Mouse (Mus musculus) embryonic stem cell, embryonic (primary cell): Measurements from ENCODE around the gene Csnk2a1.

Experiments
- CTCF ChIA-PET, 4 experiments: fragments of 300-600 bp in 2 of 4; fragments of 350-600 bp in 2 of 4; sonication (Branson Sonifier 250); formaldehyde crosslinking; loops; one replicate each; lab custom pipeline; 2022; ENCODE audit warnings: inconsistent platforms in 2 of 4; lab: Charles Lee
- POLR2A ChIA-PET, 4 experiments: fragments of 300-600 bp in 2 of 4; fragments of 350-600 bp in 2 of 4; sonication (Branson Sonifier 250); formaldehyde crosslinking; loops; one replicate each; lab custom pipeline; 2022; ENCODE audit warnings: antibody characterized with exemption in 4 of 4, inconsistent platforms in 1 of 4; lab: Charles Lee

Csnk2a1 gene

GRCm38 (mm10) chr2:152292475-152292874, 65.8 kb downstream of the Csnk2a1 start:
- ChIA-PET POLR2A (interaction anchor here in 3 of 4 experiments (0.6 to 9.7 kb wide), 15 partner anchors 8 to 268 kb away, joined by 3 to 98 read pairs (median 7); partner anchors contain the start of genes Rbck1 (in 1 of the 3) and Trib3 (in 1 of the 3)), CTCF (interaction anchor here in 1 of 4 experiments (0.6 kb wide), 1 partner anchor 76 kb away, joined by 3 read pairs; no protein-coding TSS in a partner anchor)

DNA sequence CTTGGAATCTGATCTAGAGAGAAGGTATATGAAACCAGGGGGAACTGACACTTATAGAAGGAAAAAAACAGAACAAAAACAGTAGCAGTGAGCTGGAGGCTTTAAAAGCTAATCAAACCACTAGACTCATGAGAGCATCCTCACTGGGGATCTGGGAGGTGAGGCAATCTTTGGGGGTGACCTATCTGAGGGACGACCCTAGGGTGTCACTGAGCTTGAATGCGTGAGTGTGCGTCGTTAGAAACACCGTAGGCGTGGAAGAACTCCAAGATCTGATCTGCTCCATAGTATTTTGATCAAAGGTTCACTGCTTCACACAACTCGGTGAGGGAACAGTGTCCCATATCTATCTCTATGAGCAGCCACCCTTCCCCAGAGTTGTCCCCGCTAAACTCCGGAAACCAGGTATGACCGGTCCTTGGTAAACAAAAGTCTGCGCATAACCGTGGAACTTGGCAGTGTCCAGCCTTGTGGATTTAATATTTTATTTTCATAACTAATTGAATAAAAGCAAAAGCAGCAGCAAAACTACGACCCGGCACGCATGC, 66.6 kb downstream of the Csnk2a1 start:
- POLR2A ChIA-PET, result interaction anchor here (0.5 to 9.7 kb wide), 78 partner anchors 8 to 1388 kb away, joined by 3 to 98 read pairs (median 4); partner anchors contain the start of genes Csnk2a1 (in 3 of the 4), Trib3 (in 3 of the 4), Rbck1 (in 2 of the 4) and Tcf15 (in 2 of the 4)
- CTCF ChIA-PET, result interaction anchor here (0.5 to 3.7 kb wide), 12 partner anchors 15 to 264 kb away, joined by 3 to 17 read pairs (median 5); partner anchors contain the start of genes Trib3 (in 2 of the 4) and Rbck1 (in 1 of the 4)

DNA sequence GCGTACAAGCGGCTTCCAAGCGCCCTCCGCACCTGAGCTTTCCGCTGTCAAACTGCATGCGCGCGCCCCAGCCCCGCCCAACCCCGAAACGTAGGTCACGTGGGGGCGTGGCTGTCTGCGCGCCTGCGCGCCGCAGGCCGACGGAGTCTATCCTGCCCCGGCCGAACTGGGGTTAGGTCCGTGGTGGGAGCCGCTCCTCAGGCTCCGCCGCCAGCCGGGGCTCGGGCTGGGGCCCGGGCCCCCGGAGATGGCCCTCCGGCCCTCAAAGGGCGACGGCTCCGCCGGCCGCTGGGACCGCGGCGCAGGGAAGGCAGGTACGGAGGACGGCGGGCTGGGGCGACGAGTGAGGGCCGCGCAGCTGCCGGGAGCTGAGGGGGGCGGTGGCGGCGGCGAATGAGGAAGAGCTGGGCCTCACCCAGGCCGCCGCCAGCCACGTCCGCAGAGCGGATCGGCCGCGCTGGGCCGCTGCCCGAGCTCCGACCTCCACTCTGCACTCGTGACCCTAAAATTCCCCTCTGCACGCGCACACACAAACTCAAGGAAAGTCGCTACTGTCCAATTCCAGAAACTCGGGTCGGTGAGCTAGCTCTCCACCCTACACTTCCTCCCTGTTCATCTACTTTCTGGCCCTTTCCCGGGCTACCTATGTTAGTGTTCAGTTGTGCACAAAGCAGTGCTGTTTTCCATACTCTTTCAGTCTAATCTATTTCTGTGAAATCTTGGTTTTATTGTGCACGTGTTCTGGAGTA, 67.3 kb downstream of the Csnk2a1 start, which contains the start of gene Tbc1d20:
Gene Tbc1d20, plus strand, starts transcription at position 102 of the 749 bp plus-strand sequence.
- ChIA-PET CTCF (interaction anchor here (0.5 to 3.7 kb wide), 16 partner anchors 16 to 1931 kb away, joined by 3 to 17 read pairs (median 4); partner anchors contain the start of genes Trib3 (in 2 of the 4) and Rbck1 (in 1 of the 4)), POLR2A (interaction anchor here (0.5 to 9.7 kb wide), 93 partner anchors 8 to 1389 kb away, joined by 3 to 98 read pairs (median 4); partner anchors contain the start of genes Trib3 (in 4 of the 4), Csnk2a1 (in 3 of the 4), Rbck1 (in 2 of the 4) and Tcf15 (in 2 of the 4))

- ChIA-PET POLR2A (interaction anchor here (0.6 to 9.7 kb wide), 59 partner anchors 9 to 747 kb away, joined by 3 to 98 read pairs (median 5); partner anchors contain the start of genes Trib3 (in 4 of the 4), Csnk2a1 (in 1 of the 4), Mcts2 (in 1 of the 4) and Nrsn2 (in 1 of the 4)), CTCF (interaction anchor here (0.6 to 3.7 kb wide), 10 partner anchors 45 to 1930 kb away, joined by 3 to 17 read pairs (median 4); partner anchors contain the start of gene Trib3 (in 2 of the 4))
Observed at GRCm38 (mm10) chr2:152294541-152294940, 67.9 kb downstream of the Csnk2a1 start.

GRCm38 (mm10) chr2:152302862-152303261, 76.2 kb downstream of the Csnk2a1 start:
- ChIA-PET CTCF (no interaction called here), POLR2A (interaction anchor here in 1 of 4 experiments (1.9 to 3.0 kb wide), 2 partner anchors 9 to 41 kb away, joined by 6 to 15 read pairs; partner anchors contain the start of gene Trib3)

DNA sequence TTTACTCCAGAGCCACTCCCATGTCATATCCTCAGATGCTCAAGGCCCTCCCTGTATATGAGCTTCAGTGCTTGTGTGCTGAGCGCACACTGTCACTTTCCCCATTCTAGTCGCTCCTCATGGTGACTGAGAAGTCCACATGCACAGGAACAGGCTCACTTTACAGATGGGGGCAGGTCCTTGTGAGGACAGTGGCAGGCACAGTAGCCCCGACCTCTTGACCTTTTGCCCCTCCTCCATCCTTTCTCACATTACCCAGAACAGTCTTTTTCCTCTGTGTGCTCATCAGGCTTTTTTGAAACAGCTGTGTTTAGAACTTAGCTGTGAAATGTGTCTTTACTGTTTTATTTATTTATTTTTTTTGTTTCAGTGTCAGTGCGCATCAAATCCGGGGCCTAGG, 77.1 kb downstream of the Csnk2a1 start:
- CTCF ChIA-PET, result interaction anchor here (0.6 to 1.0 kb wide), 4 partner anchors 19 to 298 kb away, joined by 3 to 6 read pairs (median 4); no protein-coding TSS in a partner anchor
- POLR2A ChIA-PET, result interaction anchor here in 3 of 4 experiments (0.6 to 1.8 kb wide), 7 partner anchors 9 to 40 kb away, joined by 3 to 6 read pairs (median 4); partner anchors contain the start of genes Tbc1d20 (in 2 of the 3) and Trib3 (in 1 of the 3)

GRCm38 (mm10) chr2:152305480-152305879, 78.8 kb downstream of the Csnk2a1 start:
- CTCF ChIA-PET, result no interaction called here
- POLR2A ChIA-PET, result interaction anchor here in 1 of 4 experiments (2.4 kb wide), 1 partner anchor 12 kb away, joined by 11 read pairs; the partner anchor contains the start of gene Tbc1d20

DNA sequence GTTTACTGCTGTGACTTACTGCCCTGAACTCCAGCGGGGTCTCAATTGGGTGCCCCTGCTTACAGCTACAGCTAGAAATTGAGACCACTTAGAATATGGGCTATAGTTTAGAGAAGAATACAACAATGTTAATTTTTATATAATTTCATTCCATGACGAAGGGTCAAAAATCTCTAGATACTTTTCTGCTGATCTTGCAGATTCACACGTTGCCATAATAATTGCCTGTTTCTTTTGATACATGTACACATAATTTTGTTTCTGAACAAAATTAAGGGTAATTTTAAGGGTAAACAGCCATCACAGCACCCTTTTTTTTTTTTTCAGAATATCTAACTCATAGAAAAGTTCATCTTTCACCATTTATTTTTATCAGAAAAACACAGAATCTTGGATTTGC, 80.5 kb downstream of the Csnk2a1 start:
- CTCF ChIA-PET, result no interaction called here
- POLR2A ChIA-PET, result interaction anchor here in 2 of 4 experiments (0.7 to 2.4 kb wide), 9 partner anchors 9 to 43 kb away, joined by 3 to 11 read pairs (median 4); partner anchors contain the start of gene Tbc1d20 (in 1 of the 2)

DNA sequence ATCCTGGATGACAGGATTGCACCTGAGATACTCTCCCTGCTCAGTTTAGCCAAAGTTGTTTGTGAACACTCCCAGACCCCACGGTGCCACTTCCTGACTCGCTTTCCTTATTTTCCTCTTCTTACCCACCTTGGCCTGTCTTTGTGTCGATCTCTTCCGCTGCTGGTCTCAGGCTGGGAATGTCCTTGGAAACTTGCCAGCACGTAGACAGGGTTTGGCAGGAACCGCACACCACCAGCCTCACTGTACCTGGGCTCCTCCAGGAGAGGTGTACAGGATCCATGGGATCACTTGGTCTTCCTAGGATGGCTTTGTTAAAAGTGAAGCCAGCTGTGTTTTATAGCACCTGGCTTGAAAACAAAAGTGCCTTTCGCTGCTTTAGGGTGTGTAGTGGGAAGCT, 86.4 kb downstream of the Csnk2a1 start:
- POLR2A ChIA-PET, result interaction anchor here (0.8 to 6.4 kb wide), 17 partner anchors 9 to 59 kb away, joined by 3 to 49 read pairs (median 5); partner anchors contain the start of genes Trib3 (in 3 of the 4) and Tbc1d20 (in 2 of the 4)
- CTCF ChIA-PET, result interaction anchor here in 1 of 4 experiments (0.9 to 3.8 kb wide), 4 partner anchors 31 to 116 kb away, joined by 3 to 15 read pairs (median 4); partner anchors contain the start of gene Trib3

GRCm38 (mm10) chr2:152313926-152314325, 87.3 kb downstream of the Csnk2a1 start:
- ChIA-PET CTCF (interaction anchor here in 1 of 4 experiments (0.5 to 3.8 kb wide), 3 partner anchors 30 to 431 kb away, joined by 3 to 15 read pairs (median 4); partner anchors contain the start of gene Trib3), POLR2A (interaction anchor here (0.7 to 6.4 kb wide), 11 partner anchors 8 to 60 kb away, joined by 3 to 49 read pairs (median 3); partner anchors contain the start of genes Trib3 (in 3 of the 4) and Tbc1d20 (in 1 of the 4))

DNA sequence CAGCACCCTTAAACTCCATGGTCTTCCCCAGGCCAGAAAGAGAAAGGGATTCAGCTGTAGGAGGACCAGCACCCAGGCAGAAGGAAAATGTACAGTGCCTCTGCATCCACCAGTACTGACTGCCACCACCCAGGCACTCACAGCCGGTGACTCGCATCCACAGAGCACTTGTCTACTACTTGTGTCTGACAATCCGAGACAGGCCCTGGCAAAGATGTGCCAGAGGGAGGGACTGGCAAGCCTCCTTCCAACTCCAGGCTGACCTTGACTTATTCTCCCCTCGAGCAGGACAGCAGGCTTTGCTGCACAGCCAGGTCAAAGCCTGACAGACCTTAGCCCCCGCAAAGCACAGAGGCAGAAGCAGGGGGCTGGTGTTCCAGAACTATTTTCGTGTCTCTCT, 90.4 kb downstream of the Csnk2a1 start:
- CTCF ChIA-PET, result no interaction called here

DNA sequence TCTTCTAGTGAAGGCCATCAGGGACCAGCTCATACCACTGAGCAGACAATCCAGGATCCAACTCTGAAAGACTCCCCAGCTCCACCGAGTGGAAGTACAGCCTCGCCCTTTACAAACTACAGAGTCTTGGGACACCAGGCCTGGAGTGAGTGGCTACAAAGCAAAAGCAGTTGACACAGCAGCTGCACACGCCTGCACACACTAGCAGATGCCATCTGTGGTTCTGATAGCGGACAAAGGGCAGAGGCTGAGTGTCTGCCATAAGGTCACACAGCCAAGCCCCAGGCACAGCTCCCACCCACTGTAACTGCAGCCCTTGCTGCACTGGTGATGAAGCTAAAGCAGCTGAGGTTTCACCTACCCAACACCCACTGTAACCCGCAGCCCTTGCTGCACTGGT, 94.9 kb downstream of the Csnk2a1 start:
- ChIA-PET CTCF (interaction anchor here in 2 of 4 experiments (0.6 to 2.6 kb wide), 4 partner anchors 22 to 42 kb away, joined by 3 to 24 read pairs (median 6); partner anchors contain the start of gene Trib3 (in 1 of the 2)), POLR2A (interaction anchor here (0.5 to 5.7 kb wide), 19 partner anchors 8 to 85 kb away, joined by 3 to 39 read pairs (median 5); partner anchors contain the start of genes Tbc1d20 (in 2 of the 4), Trib3 (in 2 of the 4) and Rbck1 (in 1 of the 4))

More for the DNA sequence above, 90.4 kb downstream of the Csnk2a1 start:
- POLR2A ChIA-PET, result interaction anchor here in 2 of 4 experiments (1.4 to 2.0 kb wide), 2 partner anchors 21 to 27 kb away, joined by 3 to 7 read pairs; partner anchors contain the start of gene Trib3 (in 1 of the 2)

DNA sequence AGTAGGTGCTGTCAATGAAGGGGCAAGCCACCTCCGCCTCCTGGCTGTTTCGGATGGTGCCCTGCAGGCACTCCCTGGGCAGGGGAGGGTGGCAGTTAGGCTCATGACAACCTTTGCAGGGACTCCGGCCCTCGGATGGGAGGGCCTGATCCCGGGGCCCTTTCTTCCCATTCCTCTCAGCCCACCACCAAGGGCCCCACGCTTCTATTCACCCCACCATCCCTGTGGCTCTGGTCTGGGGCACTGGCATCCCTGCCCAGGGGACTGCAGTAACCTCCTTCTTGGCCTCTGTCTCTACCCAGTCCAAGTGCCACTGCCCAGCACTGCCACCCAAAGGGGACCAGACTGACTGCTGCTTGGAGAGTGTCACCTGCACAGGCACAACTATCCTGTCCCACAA, 95.6 kb downstream of the Csnk2a1 start:
- POLR2A ChIA-PET, result interaction anchor here in 3 of 4 experiments (1.2 to 5.7 kb wide), 15 partner anchors 9 to 86 kb away, joined by 3 to 39 read pairs (median 7); partner anchors contain the start of genes Tbc1d20 (in 2 of the 3) and Trib3 (in 2 of the 3)
- CTCF ChIA-PET, result interaction anchor here in 2 of 4 experiments (0.5 to 2.6 kb wide), 5 partner anchors 18 to 41 kb away, joined by 3 to 24 read pairs (median 4); partner anchors contain the start of gene Trib3 (in 1 of the 2)

- ChIA-PET POLR2A (interaction anchor here in 2 of 4 experiments (0.6 to 2.5 kb wide), 8 partner anchors 8 to 25 kb away, joined by 3 to 10 read pairs (median 4); partner anchors contain the start of genes Rbck1 (in 1 of the 2) and Trib3 (in 1 of the 2)), CTCF (no interaction called here)
Observed at GRCm38 (mm10) chr2:152323971-152324370, 97.3 kb downstream of the Csnk2a1 start.

- ChIA-PET POLR2A (interaction anchor here in 1 of 4 experiments (0.5 to 3.1 kb wide), 8 partner anchors 10 to 80 kb away, joined by 3 to 11 read pairs (median 4); partner anchors contain the start of gene Trib3), CTCF (interaction anchor here in 1 of 4 experiments (0.7 kb wide), 1 partner anchor 19 kb away, joined by 3 read pairs; the partner anchor contains the start of gene Trib3)
Observed at GRCm38 (mm10) chr2:152324842-152325241, 98.2 kb downstream of the Csnk2a1 start.

DNA sequence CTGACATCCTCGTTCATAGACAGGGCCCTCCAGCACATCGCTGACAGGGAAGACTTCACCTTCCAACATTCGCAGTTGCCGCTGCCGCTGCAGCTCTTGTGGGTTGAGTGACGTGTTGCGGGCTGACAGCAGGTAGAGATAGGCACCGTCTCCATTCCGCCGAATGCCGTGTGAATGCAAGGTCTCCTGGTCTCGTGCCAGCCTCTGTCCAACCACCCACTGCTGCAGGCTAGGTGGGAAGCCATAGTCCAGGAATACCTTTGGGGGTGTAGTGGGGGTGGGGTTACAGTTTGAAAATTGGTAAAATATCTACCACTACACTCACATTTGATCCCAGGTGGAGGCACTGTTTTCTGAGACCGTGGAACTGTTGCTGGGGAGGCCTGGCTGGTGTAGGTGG, 99.5 kb downstream of the Csnk2a1 start:
- ChIA-PET CTCF (interaction anchor here in 2 of 4 experiments (0.9 to 1.4 kb wide), 3 partner anchors 18 to 278 kb away, joined by 3 read pairs; partner anchors contain the start of genes Defb36 (in 1 of the 2) and Trib3 (in 1 of the 2)), POLR2A (interaction anchor here in 2 of 4 experiments (0.9 to 3.1 kb wide), 8 partner anchors 11 to 65 kb away, joined by 3 to 11 read pairs (median 5); partner anchors contain the start of gene Trib3 (in 2 of the 2))
